Mouse (Mus musculus) kidney, postnatal 0 days (tissue): ENCODE results near the gene Gin1. TPM values are rescaled to one million over a fixed set of nuclear protein-coding genes. Genes with fewer than 3 reads are reported as not detected.
A peak's percentile ranks its signal among the peaks of the same experiment; 100 is the strongest.

Experiments
- ATAC-seq: fragments of 200-750 bp; cut with Nextera tagmentation; replicated peaks from 2 replicates; pipeline ENCODE4 v1.8.0; 2017; ENCODE audit warnings: low read depth, moderate number of reproducible peaks, moderate TSS enrichment, moderate library complexity; ENCODE audit not compliant: low FRiP score
- DNase-seq: peaks from one replicate; pipeline ENCODE4 v3.0.0-alpha.2; 2016; ENCODE audit warnings: low spot score
- H3K27ac ChIP-seq: fragments of 300-500 bp; sonication (generic); 2 replicates; pipeline ENCODE4 v1.5.1; 2014; ENCODE audit warnings: mild to moderate bottlenecking
- H3K27me3 ChIP-seq: fragments of 300-500 bp; sonication (generic); 2 replicates; pipeline ENCODE4 v1.6.1; 2014; ENCODE audit warnings: low read length, mixed read lengths; ENCODE audit not compliant: insufficient read depth
- H3K36me3 ChIP-seq: fragments of 300-500 bp; sonication (generic); 2 replicates; pipeline ENCODE4 v1.6.1; 2014; ENCODE audit warnings: low read length, mixed read lengths; ENCODE audit not compliant: insufficient read depth
- H3K4me1 ChIP-seq: fragments of 300-500 bp; sonication (generic); replicated peaks from 2 replicates; pipeline ENCODE4 v1.6.1; 2014; ENCODE audit warnings: antibody characterized with exemption, low read length, mixed read lengths; ENCODE audit not compliant: insufficient read depth
- H3K4me2 ChIP-seq: fragments of 300-500 bp; sonication (generic); 2 replicates; pipeline ENCODE4 v1.6.1; 2014; ENCODE audit warnings: mild to moderate bottlenecking, low read length, moderate library complexity, mixed read lengths
- H3K4me3 ChIP-seq: fragments of 300-500 bp; sonication (generic); replicated peaks from 2 replicates; pipeline ENCODE4 v1.5.1; 2014; ENCODE audit warnings: low read depth, low read length
- H3K9ac ChIP-seq: fragments of 300-500 bp; sonication (generic); 2 replicates; pipeline ENCODE4 v1.6.1; 2014; ENCODE audit warnings: low read depth, low read length
- H3K9me3 ChIP-seq: fragments of 300-500 bp; sonication (generic); replicated peaks from 2 replicates; pipeline ENCODE4 v1.6.1; 2016; ENCODE audit warnings: low read length, inconsistent platforms, mixed read lengths
- CTCF ChIP-seq: IDR thresholded peaks from 2 replicates; pipeline ENCODE4 v1.5.1; 2016; ENCODE audit warnings: antibody characterized with exemption, low read depth, mild to moderate bottlenecking, moderate library complexity
- WGBS: fragments of 180-500 bp; shearing (Covaris S2); extraction: QIAGEN DNeasy Blood & Tissue Kit; methylation state at CpG from one replicate; pipeline ENCODE4 v1.1.7; 2014; 5-methylcytosine and 5-hydroxymethylcytosine counted together
- polyA plus RNA-seq: library from polyadenylated mRNA; unstranded; fragments of >200 nt; fragmentation: Nextera tagmentation; extraction: Ambion mirVana; gene quantifications from 2 replicates; pipeline ENCODE4 v1.2.1, GENCODE M21; 2015

Gin1 gene
- polyA plus RNA-seq, 1 experiment from 2014 or later = 19.8 TPM

DNA sequence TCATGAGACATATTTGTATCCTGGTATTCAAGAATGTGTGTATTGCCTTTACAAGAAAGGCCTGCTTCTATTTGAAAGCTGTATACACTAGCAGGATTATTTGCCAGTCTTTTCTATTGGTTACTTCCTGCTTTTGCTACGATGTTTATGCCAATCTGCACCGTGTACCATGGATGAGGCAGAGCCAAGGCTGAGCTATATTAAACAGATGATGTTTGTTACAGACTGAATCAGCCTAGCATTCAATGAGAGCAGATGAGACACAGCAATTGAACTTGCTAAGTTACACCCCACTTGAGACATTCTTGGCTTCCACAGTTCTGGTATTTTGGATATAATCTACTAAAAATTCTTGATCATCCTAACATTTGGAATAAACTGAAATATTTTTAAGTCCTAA lies 57.6 kb downstream of the Gin1 start:
- no peaks in the 10 kb centered on the region for H3K4me1 ChIP-seq
- H3K27me3 ChIP-seq = no peaks in the 10 kb centered on the region
- H3K36me3 ChIP-seq = no peaks in the 10 kb centered on the region
- no peak for TF ChIP-seq CTCF
- H3K9me3 ChIP-seq = no peaks in the 10 kb centered on the region
- H3K4me2 ChIP-seq = no peak overlapping the region
- 80% methylated on average over 2 of the region's 2 CpGs for WGBS
- DNase-seq = no peak
- ATAC-seq = no peak
- H3K27ac ChIP-seq = no peak overlapping the region
- H3K9ac ChIP-seq = no peak overlapping the region
- no peak overlapping the region for H3K4me3 ChIP-seq

- Histone ChIP-seq H3K9ac (no peak overlapping the region), H3K9me3 (no peaks in the 10 kb centered on the region), H3K27ac (no peak overlapping the region), H3K36me3 (no peaks in the 10 kb centered on the region), H3K4me1 (no peaks in the 10 kb centered on the region), H3K4me3 (no peak overlapping the region), H3K27me3 (no peaks in the 10 kb centered on the region), H3K4me2 (no peak overlapping the region)
- WGBS = 93% methylated on average over 5 of the region's 5 CpGs
- ATAC-seq = no peak
- DNase-seq = no peak
- TF ChIP-seq CTCF = no peak
Measured at GRCm38 (mm10) chr1:97828087-97828486, 58.1 kb downstream of the Gin1 start.

GRCm38 (mm10) chr1:97833466-97834353 lies 63.7 kb downstream of the Gin1 start:
- Histone ChIP-seq H3K4me1 (no peaks in the 10 kb centered on the region), H3K9ac (no peak overlapping the region), H3K4me3 (no peak overlapping the region), H3K9me3 (no peaks in the 10 kb centered on the region), H3K36me3 (no peaks in the 10 kb centered on the region), H3K27ac (no peak overlapping the region), H3K27me3 (no peaks in the 10 kb centered on the region), H3K4me2 (no peak overlapping the region)
- WGBS = 61% methylated on average over 5 of the region's 5 CpGs
- no peak for TF ChIP-seq CTCF
- DNase-seq (peak; percentile 50), ATAC-seq (no peak)

GRCm38 (mm10) chr1:97834354-97834822 lies 64.4 kb downstream of the Gin1 start:
- DNase-seq = peak; percentile 9
- Histone ChIP-seq H3K36me3 (no peaks in the 10 kb centered on the region), H3K4me1 (no peaks in the 10 kb centered on the region), H3K4me3 (no peak overlapping the region), H3K9ac (no peak overlapping the region), H3K27ac (no peak overlapping the region), H3K9me3 (no peaks in the 10 kb centered on the region), H3K27me3 (no peaks in the 10 kb centered on the region), H3K4me2 (no peak overlapping the region)
- TF ChIP-seq CTCF = no peak
- 67% methylated on average over 5 of the region's 5 CpGs for WGBS
- no peak for ATAC-seq

Other genes with a start within 250 kb of the Gin1 start
- 21.5 and 22.1 TPM in 2 replicates for gene D1Ertd622e, start 108.1 kb upstream of the Gin1 start, polyA plus RNA-seq
- gene Ppip5k2, start 239 bp downstream of the Gin1 start, polyA plus RNA-seq = 17.1 and 21.3 TPM in 2 replicates